Mouse (Mus musculus) activated CD4-positive, CD25-positive, alpha-beta regulatory T cell (primary cell): ENCODE measurements around the gene Fbxl16. TPM values are rescaled to one million over a fixed set of nuclear protein-coding genes. Genes with fewer than 3 reads are reported as not detected.

Experiments
- polyA plus RNA-seq, 2 experiments: library from polyadenylated mRNA; unstranded; fragments of 100-300 nt; shearing (Covaris generic); gene quantifications; one replicate each; pipeline ENCODE4 v1.2.1; 2017

The Fbxl16 gene
- polyA plus RNA-seq, 2 experiments from 2014 or later: not detected

Other genes starting within 250 kb of the Fbxl16 start
- gene Sox8, start 238.4 kb upstream of the Fbxl16 start, polyA plus RNA-seq: under 1 TPM in 1 of 2 experiments, not detected in 1; 0.11 TPM
- 10 to 100 TPM; 21.6 to 22.0 TPM for gene Lmf1, start 230.0 kb upstream of the Fbxl16 start, polyA plus RNA-seq
- gene Gng13, start 91.9 kb upstream of the Fbxl16 start, polyA plus RNA-seq: not detected
- gene Chtf18, start 81.7 kb upstream of the Fbxl16 start, polyA plus RNA-seq: 1 to 10 TPM; 5.2 to 5.4 TPM
- gene Rpusd1, start 81.4 kb upstream of the Fbxl16 start, polyA plus RNA-seq: 10 to 100 TPM; 15.3 to 15.4 TPM
- gene Mslnl, start 73.0 kb upstream of the Fbxl16 start, polyA plus RNA-seq: not detected
- gene Msln, start 54.7 kb upstream of the Fbxl16 start, polyA plus RNA-seq: under 1 TPM in 1 of 2 experiments, not detected in 1; 0.26 TPM
- gene Narfl, start 35.3 kb upstream of the Fbxl16 start, polyA plus RNA-seq: 10 to 100 TPM; 18.7 to 25.8 TPM
- 10 to 100 TPM; 46.8 to 50.3 TPM for gene Haghl, start 23.4 kb upstream of the Fbxl16 start, polyA plus RNA-seq
- under 1 TPM; 0.59 to 0.72 TPM for gene Ccdc78, start 22.5 kb upstream of the Fbxl16 start, polyA plus RNA-seq
- gene Fam173a, start 16.2 kb upstream of the Fbxl16 start, polyA plus RNA-seq: 100 to 1,000 TPM; 177 to 212 TPM
- gene AC134908.4, start 13.4 kb upstream of the Fbxl16 start, polyA plus RNA-seq: 1 to 10 TPM in 1 of 2 experiments, not detected in 1; 1.1 TPM
- 10 to 100 TPM; 37.5 to 46.1 TPM for gene Metrn, start 11.9 kb upstream of the Fbxl16 start, polyA plus RNA-seq
- gene Wdr24, start 14.5 kb downstream of the Fbxl16 start, polyA plus RNA-seq: 10 to 100 TPM; 22.8 to 29.5 TPM
- gene Jmjd8, start 19.8 kb downstream of the Fbxl16 start, polyA plus RNA-seq: 10 to 100 TPM; 16.2 to 25.7 TPM
- 100 to 1,000 TPM; 130 TPM for gene Stub1, start 24.3 kb downstream of the Fbxl16 start, polyA plus RNA-seq
- gene Rhbdl1, start 28.2 kb downstream of the Fbxl16 start, polyA plus RNA-seq: 1 to 10 TPM; 1.5 to 3.3 TPM
- gene Gm20683, start 32.7 kb downstream of the Fbxl16 start, polyA plus RNA-seq: 1 to 10 TPM; 2.5 to 3.2 TPM
- gene Rhot2, start 35.8 kb downstream of the Fbxl16 start, polyA plus RNA-seq: 10 to 100 TPM; 32.6 to 40.3 TPM
- gene Wdr90, start 52.4 kb downstream of the Fbxl16 start, polyA plus RNA-seq: 10 to 100 TPM in 1 of 2 experiments, 1 to 10 TPM in 1; 5.7 to 11.5 TPM
- gene Mcrip2, start 59.7 kb downstream of the Fbxl16 start, polyA plus RNA-seq: 1 to 10 TPM; 4.5 to 5.5 TPM
- 100 to 1,000 TPM in 1 of 2 experiments, 10 to 100 TPM in 1; 82.0 to 102 TPM for gene Mettl26, start 66.0 kb downstream of the Fbxl16 start, polyA plus RNA-seq
- 1 to 10 TPM; 1.5 to 1.9 TPM for gene Wfikkn1, start 71.8 kb downstream of the Fbxl16 start, polyA plus RNA-seq
- gene Rab40c, start 110.6 kb downstream of the Fbxl16 start, polyA plus RNA-seq: 10 to 100 TPM; 15.4 to 25.0 TPM
- 10 to 100 TPM; 25.0 to 52.5 TPM for gene Pigq, start 135.9 kb downstream of the Fbxl16 start, polyA plus RNA-seq
- gene Nhlrc4, start 135.9 kb downstream of the Fbxl16 start, polyA plus RNA-seq: not detected
- gene A930017K11Rik, start 143.5 kb downstream of the Fbxl16 start, polyA plus RNA-seq: under 1 TPM in 1 of 2 experiments, not detected in 1; 0.17 TPM
- gene Capn15, start 176.7 kb downstream of the Fbxl16 start, polyA plus RNA-seq: 10 to 100 TPM; 21.3 to 28.1 TPM